Mouse (Mus musculus): ENCODE measurements around the gene Gm2244. TPM values are rescaled to one million over a fixed set of nuclear protein-coding genes. Genes with fewer than 3 reads are reported as not detected.
A peak's percentile ranks its signal among the peaks of the same experiment; 100 is the strongest.
"Not testable (repeated sequence)": the region's sequence is repeated elsewhere in the genome, so short reads cannot be mapped to it uniquely, and the experiment has no call there.

The Gm2244 gene
- not detected for total RNA-seq (2021)
- long read RNA-seq, experiment 1, result 0 reads
- long read RNA-seq, experiment 2, result 0 reads

DNA sequence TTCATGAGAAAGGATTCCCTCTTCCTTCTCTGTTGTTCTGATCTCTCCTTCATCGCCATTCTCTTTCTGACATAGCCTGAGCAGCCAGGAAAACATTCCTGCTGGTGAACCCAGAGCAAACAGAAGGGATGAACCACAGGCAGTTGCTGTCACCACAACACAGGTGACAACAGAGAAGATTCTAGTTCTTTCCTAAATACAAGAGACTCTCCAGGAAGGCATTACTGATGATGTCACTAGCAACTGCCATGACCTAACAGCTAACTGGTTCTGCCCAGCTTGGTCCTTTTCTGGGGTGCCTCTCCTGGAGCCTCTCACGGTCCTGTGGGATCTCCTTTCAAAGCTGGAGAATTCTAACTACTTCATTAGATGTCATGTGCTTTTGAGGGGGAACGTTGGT lies at the start of gene Gm2244:
Gene Gm2244, minus strand, starts transcription at position 101 of the 400 bp plus-strand sequence.
- DNase-seq, result not testable (repeated sequence)

DNA sequence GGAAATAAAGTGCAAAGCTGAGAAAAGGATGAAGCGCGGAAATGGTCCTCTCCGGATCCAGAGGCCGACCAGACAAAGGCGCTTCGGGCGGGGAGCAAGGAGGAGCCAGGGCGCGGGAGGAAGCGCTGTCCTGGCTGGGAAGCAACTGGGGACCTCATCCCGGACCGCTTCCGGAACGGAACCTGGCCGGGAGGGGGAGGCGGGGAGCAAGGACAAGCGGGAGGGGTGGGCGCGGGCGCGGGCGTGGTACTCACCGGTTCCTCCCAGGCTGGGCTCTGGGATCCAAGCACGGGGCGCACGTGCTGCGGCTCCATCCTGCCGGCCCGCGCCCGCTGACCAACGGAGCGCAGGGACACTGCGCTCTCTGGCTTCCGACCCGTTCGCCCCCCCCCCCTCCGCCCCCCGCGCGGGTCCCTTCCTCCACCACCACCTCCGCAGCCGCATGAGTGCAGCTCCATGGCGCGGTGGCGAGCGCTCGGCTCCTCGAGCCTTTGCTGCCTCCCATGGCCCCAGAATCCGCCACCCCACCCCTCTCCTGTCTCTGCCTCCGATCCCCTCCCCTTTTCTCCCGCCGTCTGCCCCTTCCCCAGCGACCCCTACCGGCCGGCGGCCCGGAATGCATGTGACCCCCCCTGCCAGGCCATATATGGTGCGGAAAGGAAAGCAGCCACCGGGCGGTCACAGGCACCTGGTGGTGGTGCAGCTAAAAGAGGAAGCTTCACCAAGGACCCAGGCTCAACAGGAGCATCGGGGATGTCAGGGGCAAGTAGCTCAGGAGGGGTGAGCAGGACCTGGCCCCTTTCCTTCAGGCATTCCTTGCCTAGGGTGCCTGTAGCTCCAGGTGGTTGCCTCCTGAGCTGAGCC lies 35.3 kb upstream of the Gm2244 start, which contains the start of gene Gm2237:
Gene Gm2237, minus strand, starts transcription at position 332 of the 864 bp plus-strand sequence.
- DNase-seq, result peak; percentile 47 to 50

Other genes with a start within 250 kb of the Gm2244 start
- 1 to 10 TPM in 1 of 2 experiments, under 1 TPM in 1; 0.86 to 1.7 TPM for gene Gm21738, start 131.0 kb downstream of the Gm2244 start, total RNA-seq (2021)
- under 1 TPM; 0.89 to 0.93 TPM for gene Gm2237, start 35.2 kb upstream of the Gm2244 start, total RNA-seq (2021)
- gene Gm5458, start 52.6 kb upstream of the Gm2244 start, total RNA-seq (2021), result not detected
- 10 to 100 TPM; 24.8 to 32.8 TPM for gene Nid2, start 201.3 kb upstream of the Gm2244 start, total RNA-seq (2021)

All from adrenal gland, postnatal 36 days (tissue).